Mouse (Mus musculus) E14TG2a.4 (cell line): ENCODE measurements at regions not wholly inside any gene's neighbourhood (a gene's known extent, or its start where the extent isn't known, plus 50 kb on each side); places are given as distances from the start of the nearest gene placed in this dataset.

Experiments used
- H3K27me3 ChIP-seq: 2 replicates; pipeline ENCODE4 v1.6.1; 2014; ENCODE audit warnings: low read length, control low read depth; ENCODE audit not compliant: insufficient read depth
- H3K36me3 ChIP-seq: 2 replicates; pipeline ENCODE4 v1.6.1; 2014; ENCODE audit warnings: low read length, control low read depth; ENCODE audit not compliant: insufficient read depth
- H3K4me1 ChIP-seq: replicated peaks from 2 replicates; pipeline ENCODE4 v1.6.1; 2014; ENCODE audit warnings: low read depth, low read length, control low read depth
- H3K4me3 ChIP-seq: replicated peaks from 2 replicates; pipeline ENCODE4 v1.5.1; 2014; ENCODE audit warnings: mild to moderate bottlenecking, low read length
- H3K9me3 ChIP-seq: 2 replicates; pipeline ENCODE4 v1.6.1; 2014; ENCODE audit warnings: low read length, control low read depth
- CTCF ChIP-seq: conservative IDR thresholded peaks from 2 replicates; pipeline ENCODE4 v1.5.1; 2014; ENCODE audit warnings: low read length
- NANOG ChIP-seq: IDR thresholded peaks from 2 replicates; pipeline ENCODE4 v1.6.1; 2014; ENCODE audit warnings: borderline replicate concordance, low read length, mixed read lengths
- POU5F1 ChIP-seq: IDR thresholded peaks from 2 replicates; pipeline ENCODE4 v1.6.1; 2014; ENCODE audit warnings: low read length, borderline replicate concordance

GRCm38 (mm10) chr9:52259459-52259858, 91.1 kb upstream of the Zc3h12c start:
- Histone ChIP-seq H3K27me3 (no peaks in the 10 kb centered on the region), H3K4me1 (no peaks in the 10 kb centered on the region), H3K4me3 (no peak overlapping the region)

DNA sequence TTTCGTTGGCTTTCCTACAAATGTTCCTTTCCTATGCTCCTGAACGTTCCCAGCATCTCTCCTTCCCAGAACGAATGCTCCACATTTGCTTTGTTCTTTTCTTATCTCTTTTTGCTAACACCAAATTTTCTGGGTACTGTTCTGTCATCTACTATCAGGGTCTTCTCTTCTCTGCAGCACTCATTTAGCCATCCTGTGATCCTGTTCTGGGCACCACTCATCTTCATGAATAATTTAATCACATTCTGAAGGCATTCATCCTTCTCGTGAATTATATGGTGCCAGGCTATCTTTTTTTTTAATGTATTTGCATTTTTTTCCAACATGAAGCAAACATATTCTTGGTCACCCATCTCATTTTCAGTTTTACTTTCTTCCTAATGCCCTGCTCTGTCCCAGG, 87.3 kb upstream of the Zc3h12c start:
- Histone ChIP-seq H3K9me3 (no peaks in the 10 kb centered on the region), H3K4me1 (no peaks in the 10 kb centered on the region)
- no peak for TF ChIP-seq NANOG
- TF ChIP-seq CTCF, result no peak
- TF ChIP-seq POU5F1, result no peak

More at GRCm38 (mm10) chr9:52259459-52259858, 91.1 kb upstream of the Zc3h12c start:
- Histone ChIP-seq H3K9me3 (peaks cover 14% of the 10 kb centered on the region), H3K36me3 (no peaks in the 10 kb centered on the region)
- no peak for TF ChIP-seq NANOG
- TF ChIP-seq POU5F1, result no peak
- TF ChIP-seq CTCF, result no peak

GRCm38 (mm10) chr9:52254475-52254874, 86.1 kb upstream of the Zc3h12c start:
- no peaks in the 10 kb centered on the region for H3K9me3 ChIP-seq
- H3K4me3 ChIP-seq, result no peak overlapping the region
- peaks cover 3% of the 10 kb centered on the region for H3K4me1 ChIP-seq
- H3K27me3 ChIP-seq, result no peaks in the 10 kb centered on the region
- H3K36me3 ChIP-seq, result no peaks in the 10 kb centered on the region
- no peak for TF ChIP-seq POU5F1
- no peak for TF ChIP-seq NANOG
- TF ChIP-seq CTCF, result no peak

More for the DNA sequence above, 87.3 kb upstream of the Zc3h12c start:
- Histone ChIP-seq H3K36me3 (no peaks in the 10 kb centered on the region), H3K27me3 (no peaks in the 10 kb centered on the region), H3K4me3 (no peak overlapping the region)

GRCm38 (mm10) chr9:52251455-52251854, 83.1 kb upstream of the Zc3h12c start:
- H3K27me3 ChIP-seq, result no peaks in the 10 kb centered on the region
- no peak for TF ChIP-seq POU5F1
- TF ChIP-seq NANOG, result no peak
- TF ChIP-seq CTCF, result no peak
- H3K4me1 ChIP-seq, result peaks cover 10% of the 10 kb centered on the region
- H3K9me3 ChIP-seq, result no peaks in the 10 kb centered on the region
- H3K4me3 ChIP-seq, result no peak overlapping the region
- no peaks in the 10 kb centered on the region for H3K36me3 ChIP-seq

DNA sequence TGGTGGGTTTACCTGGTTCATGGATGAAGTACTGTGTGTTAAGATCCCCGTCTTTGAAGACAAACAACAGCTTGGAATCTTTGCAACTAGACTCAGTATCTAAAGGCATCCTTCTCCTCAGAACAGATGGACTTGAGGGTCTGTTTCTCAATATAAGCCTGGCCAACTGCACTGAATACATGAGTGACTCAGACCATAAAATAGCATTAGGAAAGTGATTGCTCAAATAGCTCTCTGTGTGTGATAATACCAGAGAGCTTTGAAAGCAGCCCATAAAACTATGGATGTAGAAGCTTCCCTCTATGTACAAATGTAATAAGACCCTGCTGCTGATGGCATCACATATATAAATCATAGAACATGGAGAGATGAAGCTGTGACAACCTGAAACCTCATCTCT, 78.3 kb upstream of the Zc3h12c start:
- Histone ChIP-seq H3K36me3 (no peaks in the 10 kb centered on the region), H3K9me3 (no peaks in the 10 kb centered on the region), H3K27me3 (no peaks in the 10 kb centered on the region), H3K4me3 (no peak overlapping the region), H3K4me1 (peaks cover 10% of the 10 kb centered on the region)
- TF ChIP-seq CTCF, result no peak
- TF ChIP-seq POU5F1, result no peak

GRCm38 (mm10) chr9:52244081-52244480, 75.7 kb upstream of the Zc3h12c start:
- Histone ChIP-seq H3K4me1 (peaks cover 3% of the 10 kb centered on the region; the same call in 1 of the 2 replicates), H3K27me3 (no peaks in the 10 kb centered on the region), H3K4me3 (no peak overlapping the region), H3K36me3 (no peaks in the 10 kb centered on the region), H3K9me3 (no peaks in the 10 kb centered on the region)
- TF ChIP-seq NANOG, result no peak
- TF ChIP-seq CTCF, result no peak
- TF ChIP-seq POU5F1, result no peak

DNA sequence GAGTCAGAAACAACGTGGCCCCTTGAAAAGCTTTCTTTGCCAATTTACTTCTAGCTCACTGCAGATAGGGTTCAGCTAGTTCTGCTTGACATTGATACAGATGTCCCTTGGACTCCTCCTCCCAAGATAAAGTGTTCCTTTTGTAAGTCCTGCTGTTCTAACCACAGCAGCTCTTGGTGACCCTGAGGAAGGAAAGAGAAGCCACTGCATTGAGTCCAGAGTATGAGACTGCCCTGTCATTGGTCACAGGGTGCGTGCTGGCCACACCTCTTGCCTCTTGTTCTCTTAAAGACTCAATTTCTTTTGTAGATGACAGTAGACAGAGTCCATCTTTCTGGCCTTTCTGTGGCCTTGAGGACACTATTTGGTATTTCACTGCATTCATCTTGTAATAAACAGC, 74.7 kb upstream of the Zc3h12c start:
- no peaks in the 10 kb centered on the region for H3K4me1 ChIP-seq
- H3K4me3 ChIP-seq, result no peak overlapping the region
- H3K36me3 ChIP-seq, result no peaks in the 10 kb centered on the region
- no peaks in the 10 kb centered on the region for H3K27me3 ChIP-seq
- TF ChIP-seq CTCF (no peak), NANOG (no peak), POU5F1 (no peak)
- no peaks in the 10 kb centered on the region for H3K9me3 ChIP-seq

DNA sequence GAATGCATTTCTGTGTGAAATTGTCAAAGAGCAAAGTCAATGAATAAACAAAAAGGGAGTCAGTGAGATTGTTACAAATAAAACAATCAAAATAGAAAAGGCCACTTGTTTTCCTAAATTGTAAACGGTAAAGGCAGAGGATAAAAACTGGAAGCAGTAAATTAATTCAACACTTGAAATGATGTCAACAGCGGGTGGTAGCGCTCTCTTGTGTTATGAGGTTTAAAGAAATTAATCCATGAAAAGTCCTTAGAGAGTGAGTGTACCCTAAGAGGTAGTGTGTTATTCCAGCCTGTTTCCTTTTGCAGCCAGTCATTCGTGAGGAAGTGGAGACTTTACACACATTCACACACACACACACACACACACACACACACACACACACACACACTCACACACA, 73.2 kb upstream of the Zc3h12c start:
- no peaks in the 10 kb centered on the region for H3K36me3 ChIP-seq
- no peaks in the 10 kb centered on the region for H3K27me3 ChIP-seq
- no peak overlapping the region for H3K4me3 ChIP-seq
- no peaks in the 10 kb centered on the region for H3K4me1 ChIP-seq
- TF ChIP-seq NANOG (no peak), CTCF (no peak), POU5F1 (no peak)
- no peaks in the 10 kb centered on the region for H3K9me3 ChIP-seq

- TF ChIP-seq NANOG (no peak), POU5F1 (no peak), CTCF (no peak)
- H3K27me3 ChIP-seq, result no peaks in the 10 kb centered on the region
- H3K4me1 ChIP-seq, result no peaks in the 10 kb centered on the region
- no peaks in the 10 kb centered on the region for H3K36me3 ChIP-seq
- H3K9me3 ChIP-seq, result no peaks in the 10 kb centered on the region
- H3K4me3 ChIP-seq, result no peak overlapping the region
Observed at GRCm38 (mm10) chr9:52240585-52241320, 72.4 kb upstream of the Zc3h12c start.
